Comparison of ENCODE assay signal across 31 mouse cellular contexts in the genomic region with DNA sequence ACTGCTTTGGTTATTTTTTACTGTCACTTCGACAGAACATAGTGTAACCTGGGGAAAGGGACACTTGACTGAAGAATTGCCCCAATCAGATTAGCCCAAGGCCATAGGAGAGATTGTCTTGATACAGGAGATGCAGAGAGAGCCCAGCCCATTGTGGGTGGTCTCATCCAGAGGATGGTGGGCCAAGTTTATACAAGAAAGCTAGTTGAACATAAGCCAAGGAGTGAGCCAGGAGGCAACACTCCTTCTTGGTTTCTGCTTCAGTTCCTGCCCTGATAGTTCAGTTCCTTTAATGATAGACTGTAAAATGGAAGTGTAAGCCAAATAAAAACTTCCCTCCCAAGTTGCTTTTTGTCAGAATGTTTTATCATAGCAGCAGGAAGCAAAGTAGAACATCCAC.
"Had no signal": no experiment of that assay in that cellular context is flagged by ENCODE, and none has a peak within 500 bp of the region (broad histone marks: within the 10 kb centered on the region; RNA-seq: fewer than 3 reads in every experiment).

No protein-coding gene starts in this region.

- H3K9ac ChIP-seq: limb, embryonic 12.5 days; limb, embryonic 13.5 days; limb, embryonic 15.5 days; liver, embryonic 12.5 days; liver, embryonic 13.5 days; liver, embryonic 14.5 days; liver, embryonic 15.5 days; liver, postnatal 0 days; lung, embryonic 15.5 days; midbrain, embryonic 12.5 days; midbrain, embryonic 13.5 days; midbrain, embryonic 15.5 days; neural tube, embryonic 12.5 days; neural tube, embryonic 13.5 days had no signal

- H3K36me3 ChIP-seq: limb, embryonic 10.5 days; limb, embryonic 12.5 days; limb, embryonic 13.5 days; limb, embryonic 15.5 days; liver, embryonic 12.5 days; liver, embryonic 13.5 days; liver, embryonic 15.5 days; lung, embryonic 15.5 days; midbrain, embryonic 10.5 days; midbrain, embryonic 12.5 days; midbrain, embryonic 13.5 days; midbrain, embryonic 15.5 days; neural tube, embryonic 12.5 days; neural tube, embryonic 13.5 days had no signal

- H3K9me3 ChIP-seq: limb, embryonic 10.5 days; limb, embryonic 12.5 days; limb, embryonic 13.5 days; limb, embryonic 15.5 days; liver, embryonic 12.5 days; liver, embryonic 13.5 days; liver, embryonic 15.5 days; lung, embryonic 15.5 days; megakaryocyte, embryonic 14.5 days; midbrain, embryonic 10.5 days; midbrain, embryonic 12.5 days; midbrain, embryonic 13.5 days; midbrain, embryonic 15.5 days; neural tube, embryonic 12.5 days; neural tube, embryonic 13.5 days had no signal

- H3K27me3 ChIP-seq: limb, embryonic 12.5 days; limb, embryonic 13.5 days; limb, embryonic 15.5 days; liver, embryonic 12.5 days; liver, embryonic 13.5 days; liver, embryonic 15.5 days; lung, embryonic 15.5 days; megakaryocyte, embryonic 14.5 days; midbrain, embryonic 12.5 days; midbrain, embryonic 13.5 days; midbrain, embryonic 15.5 days; neural tube, embryonic 12.5 days; neural tube, embryonic 13.5 days had no signal

- H3K4me1 ChIP-seq: limb, embryonic 10.5 days; limb, embryonic 12.5 days; limb, embryonic 13.5 days; limb, embryonic 15.5 days; liver, embryonic 12.5 days; liver, embryonic 13.5 days; liver, embryonic 15.5 days; lung, embryonic 15.5 days; megakaryocyte, embryonic 14.5 days; midbrain, embryonic 10.5 days; midbrain, embryonic 12.5 days; midbrain, embryonic 13.5 days; midbrain, embryonic 15.5 days; neural tube, embryonic 12.5 days; neural tube, embryonic 13.5 days had no signal

- H3K4me2 ChIP-seq: limb, embryonic 12.5 days; limb, embryonic 13.5 days; limb, embryonic 15.5 days; liver, embryonic 11.5 days; liver, embryonic 12.5 days; liver, embryonic 13.5 days; liver, embryonic 15.5 days; lung, embryonic 15.5 days; midbrain, embryonic 11.5 days; midbrain, embryonic 12.5 days; midbrain, embryonic 13.5 days; midbrain, embryonic 15.5 days; neural tube, embryonic 12.5 days; neural tube, embryonic 13.5 days had no signal

- H3K4me3 ChIP-seq: left cerebral cortex, adult 2 months; limb, embryonic 10.5 days; limb, embryonic 12.5 days; limb, embryonic 13.5 days; limb, embryonic 15.5 days; liver, embryonic 12.5 days; liver, embryonic 13.5 days; liver, embryonic 15.5 days; lung, embryonic 15.5 days; megakaryocyte, embryonic 14.5 days; midbrain, embryonic 10.5 days; midbrain, embryonic 12.5 days; midbrain, embryonic 13.5 days; midbrain, embryonic 15.5 days; myocyte; neural tube, embryonic 12.5 days; neural tube, embryonic 13.5 days had no signal

- DNase-seq: liver; liver, embryonic 13.5 days; liver, postnatal 0 days; lung, adult 2 months; lung, postnatal 10 days; lung, postnatal 14 days; lung, postnatal 36 days; lung, postnatal 4 days; midbrain, embryonic 14.5 days had no signal

- H3K27ac ChIP-seq: left cerebral cortex, adult 2 months; limb, embryonic 10.5 days; limb, embryonic 12.5 days; limb, embryonic 13.5 days; limb, embryonic 15.5 days; liver, embryonic 12.5 days; liver, embryonic 13.5 days; liver, embryonic 14.5 days; liver, embryonic 15.5 days; lung, embryonic 15.5 days; macrophage; midbrain, embryonic 10.5 days; midbrain, embryonic 12.5 days; midbrain, embryonic 13.5 days; midbrain, embryonic 15.5 days; neural tube, embryonic 12.5 days; neural tube, embryonic 13.5 days had no signal

- ATAC-seq: liver, embryonic 12.5 days; liver, postnatal 0 days; lung, postnatal 0 days; midbrain, embryonic 13.5 days; midbrain, embryonic 15.5 days; midbrain, embryonic 16.5 days had no signal
